Mouse (Mus musculus): ENCODE results near the gene Cript. TPM values are rescaled to one million over a fixed set of nuclear protein-coding genes. Genes with fewer than 3 reads are reported as not detected.

Gene Cript
- polyA plus RNA-seq, 2 experiments: 42.1 to 132 TPM

DNA sequence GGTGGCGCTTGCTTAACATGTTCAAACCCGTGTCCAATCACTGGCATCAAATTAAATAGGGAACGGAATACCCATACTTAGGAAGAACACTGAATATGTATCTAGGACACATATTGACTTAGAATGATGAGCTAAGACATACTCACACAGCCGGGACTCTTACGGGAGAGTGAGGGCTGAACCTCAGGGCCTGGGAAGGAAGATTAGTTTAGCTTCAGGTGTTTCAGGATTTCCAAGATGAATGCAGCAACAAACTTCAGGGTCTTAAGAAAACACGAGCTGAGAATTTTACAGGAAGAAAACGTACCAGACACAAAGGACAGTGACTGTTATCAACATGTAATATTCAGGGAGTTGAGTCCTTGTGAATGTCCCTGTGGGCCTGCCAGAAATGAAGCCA is 55.4 kb downstream of the Cript start:
- Histone ChIP-seq H3K4me1 (ENCODE audit: control insufficient read depth, insufficient read depth, low read length) (no peaks in the 10 kb centered on the region), H3K36me3 (ENCODE audit: control insufficient read depth, insufficient read depth, low read length) (no peaks in the 10 kb centered on the region), H3K9ac (ENCODE audit: low read depth, low read length, severe bottlenecking) (no peak overlapping the region), H3K27ac (replicated peaks; ENCODE audit: low read depth, low read length) (no peak overlapping the region), H3K4me3 (replicated peaks; ENCODE audit: low read length) (no peak overlapping the region), H3K9me3 (ENCODE audit: control insufficient read depth, low read length) (no peaks in the 10 kb centered on the region), H3K4me2 (replicated peaks; ENCODE audit: low read depth, low read length, severe bottlenecking) (no peak overlapping the region), H3K27me3 (ENCODE audit: control insufficient read depth, insufficient read depth, low read length) (no peaks in the 10 kb centered on the region)
- 89% methylated on average over 7 of the region's 7 CpGs for WGBS
- ATAC-seq (ENCODE audit: low FRiP score, low read depth) (no peak), DNase-seq (ENCODE audit: low spot score) (no peak)
- no peak for TF ChIP-seq POLR2A (IDR thresholded peaks at IDR 0.05; ENCODE audit: borderline replicate concordance, extremely low read depth, insufficient read depth, insufficient read length)

DNA sequence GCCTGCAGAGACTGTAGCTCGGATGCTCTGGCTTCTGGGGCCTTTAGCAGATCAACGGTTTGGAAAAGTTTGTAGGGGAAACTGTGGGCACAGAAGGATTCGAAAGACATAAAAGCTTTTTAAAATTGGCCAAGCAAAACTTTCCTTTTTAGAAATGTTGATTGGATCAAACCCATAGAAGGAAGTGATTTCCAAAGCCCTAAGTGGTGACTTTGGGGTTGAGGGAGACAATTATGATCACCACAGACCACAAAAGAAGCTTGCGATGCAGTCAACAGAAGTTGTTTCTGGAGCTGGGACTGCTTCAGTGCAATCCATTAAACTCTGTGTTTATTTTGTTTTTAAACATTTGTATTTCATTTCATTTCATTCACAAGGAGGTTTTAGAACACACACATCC is 57.2 kb downstream of the Cript start:
- DNase-seq (ENCODE audit: low spot score) (no peak), ATAC-seq (ENCODE audit: low FRiP score, low read depth) (no peak)
- no peak for TF ChIP-seq POLR2A (IDR thresholded peaks at IDR 0.05; ENCODE audit: borderline replicate concordance, extremely low read depth, insufficient read depth, insufficient read length)
- Histone ChIP-seq H3K9ac (ENCODE audit: low read depth, low read length, severe bottlenecking) (no peak overlapping the region), H3K4me3 (replicated peaks; ENCODE audit: low read length) (no peak overlapping the region), H3K36me3 (ENCODE audit: control insufficient read depth, insufficient read depth, low read length) (no peaks in the 10 kb centered on the region), H3K4me2 (replicated peaks; ENCODE audit: low read depth, low read length, severe bottlenecking) (no peak overlapping the region), H3K27ac (replicated peaks; ENCODE audit: low read depth, low read length) (no peak overlapping the region), H3K27me3 (ENCODE audit: control insufficient read depth, insufficient read depth, low read length) (no peaks in the 10 kb centered on the region), H3K9me3 (ENCODE audit: control insufficient read depth, low read length) (no peaks in the 10 kb centered on the region), H3K4me1 (ENCODE audit: control insufficient read depth, insufficient read depth, low read length) (no peaks in the 10 kb centered on the region)
- WGBS: 79% methylated on average over 4 of the region's 4 CpGs

DNA sequence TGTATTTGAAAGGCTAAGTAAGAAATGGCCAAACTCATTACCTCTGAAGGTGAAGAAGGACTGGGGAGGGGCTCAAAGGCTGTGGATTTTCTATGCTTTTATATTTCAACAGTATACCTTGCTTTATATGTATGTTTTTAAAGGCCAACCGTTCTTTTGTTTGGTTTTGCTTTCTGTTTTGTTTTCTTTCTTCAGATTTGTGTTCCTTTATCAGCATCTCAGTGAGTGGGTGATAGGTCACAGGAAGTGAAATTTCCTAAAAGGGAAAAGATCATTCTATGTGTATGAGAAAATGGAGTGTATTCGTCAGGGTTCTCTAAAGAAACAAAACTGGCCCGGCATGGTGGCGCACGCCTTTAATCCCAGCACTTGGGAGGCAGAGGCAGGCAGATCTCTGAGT is 58.3 kb downstream of the Cript start:
- Histone ChIP-seq H3K36me3 (ENCODE audit: control insufficient read depth, insufficient read depth, low read length) (no peaks in the 10 kb centered on the region), H3K4me2 (replicated peaks; ENCODE audit: low read depth, low read length, severe bottlenecking) (no peak overlapping the region), H3K9me3 (ENCODE audit: control insufficient read depth, low read length) (no peaks in the 10 kb centered on the region), H3K9ac (ENCODE audit: low read depth, low read length, severe bottlenecking) (no peak overlapping the region), H3K4me1 (ENCODE audit: control insufficient read depth, insufficient read depth, low read length) (no peaks in the 10 kb centered on the region), H3K27me3 (ENCODE audit: control insufficient read depth, insufficient read depth, low read length) (no peaks in the 10 kb centered on the region), H3K4me3 (replicated peaks; ENCODE audit: low read length) (no peak overlapping the region), H3K27ac (replicated peaks; ENCODE audit: low read depth, low read length) (no peak overlapping the region)
- no peak for ATAC-seq (ENCODE audit: low FRiP score, low read depth)
- WGBS: 90% methylated on average over 5 of the region's 5 CpGs
- no peak for TF ChIP-seq POLR2A (IDR thresholded peaks at IDR 0.05; ENCODE audit: borderline replicate concordance, extremely low read depth, insufficient read depth, insufficient read length)
- no peak for DNase-seq (ENCODE audit: low spot score)

Other genes with a start within 250 kb of the Cript start
- not detected in 2 replicates for gene Tmem247, start 108.2 kb upstream of the Cript start, polyA plus RNA-seq (2012; rRNA removed)
- gene Tmem247, start 108.2 kb upstream of the Cript start, polyA plus RNA-seq (2014; fragmentation: Nextera tagmentation; extraction: Ambion mirVana): not detected in 2 replicates
- not detected in 2 replicates for gene Atp6v1e2, start 77.7 kb upstream of the Cript start, polyA plus RNA-seq (2012; rRNA removed)
- not detected in 2 replicates for gene Atp6v1e2, start 77.7 kb upstream of the Cript start, polyA plus RNA-seq (2014; fragmentation: Nextera tagmentation; extraction: Ambion mirVana)
- gene Rhoq, start 62.5 kb upstream of the Cript start, polyA plus RNA-seq (2012; rRNA removed): 61.5 and 67.4 TPM in 2 replicates
- 35.3 and 35.4 TPM in 2 replicates for gene Rhoq, start 62.5 kb upstream of the Cript start, polyA plus RNA-seq (2014; fragmentation: Nextera tagmentation; extraction: Ambion mirVana)
- gene Pigf, start 144 bp upstream of the Cript start, polyA plus RNA-seq (2012; rRNA removed): 21.6 and 23.5 TPM in 2 replicates
- 30.5 and 32.9 TPM in 2 replicates for gene Pigf, start 144 bp upstream of the Cript start, polyA plus RNA-seq (2014; fragmentation: Nextera tagmentation; extraction: Ambion mirVana)
- 18.4 TPM in 2 replicates for gene Socs5, start 82.1 kb downstream of the Cript start, polyA plus RNA-seq (2012; rRNA removed)
- gene Socs5, start 82.1 kb downstream of the Cript start, polyA plus RNA-seq (2014; fragmentation: Nextera tagmentation; extraction: Ambion mirVana): 21.2 and 27.3 TPM in 2 replicates
- 70.3 and 73.6 TPM in 2 replicates for gene Mcfd2, start 240.4 kb downstream of the Cript start, polyA plus RNA-seq (2012; rRNA removed)
- gene Mcfd2, start 240.4 kb downstream of the Cript start, polyA plus RNA-seq (2014; fragmentation: Nextera tagmentation; extraction: Ambion mirVana): 89.6 and 98.4 TPM in 2 replicates